Mouse (Mus musculus): ENCODE measurements around the gene Wdr13.

DNA sequence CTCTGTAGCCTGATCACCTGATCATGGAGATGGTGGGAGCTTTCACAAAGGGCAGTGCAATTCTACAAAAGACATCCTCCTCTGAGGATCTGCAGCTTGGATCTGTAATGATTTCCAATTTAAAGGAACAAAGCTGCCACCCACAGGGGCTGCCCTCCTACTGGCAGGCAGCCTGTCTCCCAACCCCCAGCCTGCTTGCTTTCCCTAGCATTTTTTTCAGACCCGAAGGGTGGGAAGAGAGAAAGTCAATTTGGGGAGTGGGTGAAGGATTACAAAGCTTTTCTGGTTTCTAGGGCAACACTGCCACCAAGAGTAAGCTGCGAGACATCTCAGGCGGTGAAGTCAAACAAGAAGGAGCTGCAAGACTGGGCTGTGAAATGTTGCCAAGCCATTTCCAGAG, 31.7 kb downstream of the Wdr13 start:
- TF ChIP-seq POLR2A (IDR thresholded peaks at IDR 0.05; ENCODE audit: extremely low read depth, insufficient read depth, low read length): no peak
- TF ChIP-seq CTCF (IDR thresholded peaks at IDR 0.05; ENCODE audit: extremely low read depth, insufficient read depth, low read length): peak; percentile 47; the same call in 1 of the 2 replicates
